Mouse (Mus musculus) cortical plate, adult 2 months (tissue): ENCODE measurements around the gene Ccser1. TPM values are rescaled to one million over a fixed set of nuclear protein-coding genes. Genes with fewer than 3 reads are reported as not detected.

Experiments used
- H3K27ac ChIP-seq: fragments of 200-500 bp; 2 replicates; pipeline ENCODE4 v1.5.1; 2012; ENCODE audit warnings: low read length, control low read depth, inconsistent platforms; ENCODE audit not compliant: insufficient read depth
- H3K4me1 ChIP-seq: fragments of 200-500 bp; 2 replicates; pipeline ENCODE4 v1.6.1; 2011; ENCODE audit warnings: low read length; ENCODE audit not compliant: control insufficient read depth, insufficient read depth
- H3K4me3 ChIP-seq: fragments of 200-500 bp; 2 replicates; pipeline ENCODE4 v1.5.1; 2011; ENCODE audit warnings: mild to moderate bottlenecking, low read length, control low read depth; ENCODE audit not compliant: insufficient read depth
- CTCF ChIP-seq: fragments of 200-500 bp; IDR thresholded peaks from 2 replicates; pipeline ENCODE4 v1.5.1; 2011; ENCODE audit warnings: mild to moderate bottlenecking, control low read depth, low read length; ENCODE audit not compliant: insufficient read depth; ENCODE audit errors: extremely low read depth
- POLR2A ChIP-seq: fragments of 200-500 bp; IDR thresholded peaks from 2 replicates; pipeline ENCODE4 v1.6.1; 2011; ENCODE audit warnings: mild to moderate bottlenecking, low read length, control low read depth; ENCODE audit not compliant: insufficient read depth; ENCODE audit errors: extremely low read depth
- polyA plus RNA-seq: library from polyadenylated mRNA; depleted of rRNA; stranded (reverse); fragments of >200 nt; gene quantifications from 2 replicates; pipeline ENCODE4 v1.2.3, GENCODE M21; 2012

Gene Ccser1
- polyA plus RNA-seq, 1 experiment, result 11.7 TPM

DNA sequence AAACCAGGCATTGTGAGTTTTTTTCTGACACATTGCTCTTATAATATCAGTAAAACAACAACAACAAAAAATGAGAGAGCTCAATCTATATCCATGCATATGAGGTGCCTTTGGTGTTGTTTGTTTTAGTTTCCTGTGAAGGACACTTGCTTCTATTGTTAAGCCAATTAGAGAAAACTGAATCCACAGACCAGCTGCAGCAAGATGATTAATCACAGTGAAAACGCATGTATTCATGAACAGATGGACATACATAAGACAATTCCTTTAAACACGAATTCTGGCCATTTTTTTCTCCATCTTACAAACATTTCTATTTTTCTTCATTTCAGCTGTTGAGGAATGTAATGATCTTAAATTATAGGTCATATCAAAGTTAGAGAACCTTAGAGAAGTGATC lies 387.4 kb downstream of the Ccser1 start:
- no peak for TF ChIP-seq POLR2A
- no peak for TF ChIP-seq CTCF
- Histone ChIP-seq H3K4me1 (no peaks in the 10 kb centered on the region), H3K27ac (no peak overlapping the region), H3K4me3 (no peak overlapping the region)

DNA sequence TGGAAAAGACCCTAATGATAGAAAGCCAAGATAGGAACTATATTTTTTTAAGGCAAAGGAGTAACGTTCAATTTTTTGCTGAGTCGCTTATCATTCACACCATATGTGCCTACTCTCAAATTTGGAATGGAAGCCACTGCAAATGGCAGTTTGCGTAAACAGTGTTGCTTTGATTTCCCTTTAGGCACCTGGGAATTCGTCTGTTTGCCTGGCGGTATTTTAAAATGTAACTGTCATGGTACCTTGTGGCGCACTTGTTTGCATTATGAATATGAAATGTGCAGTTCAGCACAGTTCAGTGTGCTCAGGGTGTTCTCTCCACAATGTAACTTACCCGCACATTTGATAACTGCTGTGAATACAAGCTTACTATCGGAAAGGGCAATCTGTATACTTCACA lies 387.8 kb downstream of the Ccser1 start:
- Histone ChIP-seq H3K27ac (no peak overlapping the region), H3K4me3 (no peak overlapping the region), H3K4me1 (no peaks in the 10 kb centered on the region)
- TF ChIP-seq CTCF (no peak), POLR2A (no peak)

DNA sequence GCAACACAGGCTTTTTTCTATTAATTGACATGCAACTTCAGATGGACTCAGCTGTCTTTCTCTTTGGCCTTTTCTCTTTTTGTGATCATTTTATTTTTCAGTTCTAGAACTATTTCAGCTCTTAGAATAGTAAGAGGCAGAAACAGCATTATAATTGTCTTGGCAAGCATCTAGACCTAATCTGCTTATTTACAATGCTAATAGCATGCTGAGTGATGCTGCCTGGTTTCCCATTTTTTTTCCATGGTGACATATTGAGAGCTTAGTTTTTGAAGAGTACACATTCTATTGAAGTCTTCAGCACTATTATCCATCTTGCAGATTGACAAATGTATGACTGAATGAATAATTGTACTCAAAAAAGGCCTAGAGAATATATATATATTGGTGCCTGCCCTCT lies 401.6 kb downstream of the Ccser1 start:
- TF ChIP-seq POLR2A (no peak), CTCF (no peak)
- Histone ChIP-seq H3K4me1 (no peaks in the 10 kb centered on the region), H3K4me3 (no peak overlapping the region), H3K27ac (no peak overlapping the region)

DNA sequence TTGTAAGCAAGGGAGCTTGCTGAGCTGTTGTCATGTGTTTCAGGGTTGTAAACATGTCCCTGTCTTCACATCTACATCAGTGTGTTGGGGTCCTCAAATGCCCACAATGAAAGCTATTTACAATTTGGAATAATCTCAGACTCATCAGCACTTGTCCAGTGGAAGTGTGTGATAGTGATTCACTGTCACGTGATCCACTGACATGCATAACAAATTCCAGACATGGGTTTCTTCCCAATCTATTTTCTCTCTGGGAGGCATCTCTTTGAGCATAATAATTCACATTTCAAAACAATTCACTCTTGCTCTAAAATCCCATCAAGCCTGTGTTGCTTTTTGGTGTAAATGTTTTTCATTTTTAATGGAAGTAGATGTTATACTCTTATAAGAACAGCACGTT lies 408.9 kb downstream of the Ccser1 start:
- TF ChIP-seq POLR2A, result no peak
- TF ChIP-seq CTCF, result no peak
- no peaks in the 10 kb centered on the region for H3K4me1 ChIP-seq
- no peak overlapping the region for H3K27ac ChIP-seq
- H3K4me3 ChIP-seq, result no peak overlapping the region

DNA sequence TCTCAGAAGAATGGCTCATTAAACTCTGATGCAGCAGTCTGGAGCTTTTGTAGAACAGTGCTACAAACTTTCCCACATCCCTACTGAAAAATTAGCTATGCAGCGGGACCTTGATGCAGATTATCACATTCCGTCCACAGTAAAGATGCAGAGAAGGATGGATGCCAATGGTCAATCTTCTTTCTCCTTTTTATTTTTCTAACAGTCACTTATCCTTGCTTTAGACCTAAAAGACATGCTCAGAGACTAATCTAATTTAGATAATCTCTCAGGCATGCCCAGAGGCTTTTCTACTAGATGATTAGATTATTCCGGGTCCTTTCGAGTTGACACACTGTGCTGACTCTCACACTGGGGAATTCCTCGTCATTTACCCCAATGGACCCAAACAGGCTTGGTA lies 421.8 kb downstream of the Ccser1 start:
- no peak for TF ChIP-seq CTCF
- TF ChIP-seq POLR2A, result no peak
- Histone ChIP-seq H3K4me3 (no peak overlapping the region), H3K4me1 (no peaks in the 10 kb centered on the region), H3K27ac (no peak overlapping the region)

DNA sequence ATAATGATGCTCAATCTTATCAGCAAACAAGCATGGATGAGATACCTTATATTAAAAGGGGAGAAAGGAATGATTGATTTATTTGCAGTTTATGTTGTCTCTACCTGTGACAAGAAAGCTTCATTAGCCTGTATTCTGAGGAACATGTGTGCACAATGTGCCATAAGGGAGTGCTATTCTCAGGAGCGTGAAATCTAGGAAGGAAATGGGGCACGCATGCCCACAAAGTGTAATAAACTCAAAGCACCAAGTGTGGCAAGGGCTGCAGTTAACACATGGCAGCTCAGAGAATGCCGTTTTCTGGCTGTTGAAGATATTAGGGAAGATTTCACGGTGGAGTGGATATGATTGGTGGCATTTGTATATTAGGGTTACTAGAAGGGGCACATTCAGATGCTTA lies 434.8 kb downstream of the Ccser1 start:
- Histone ChIP-seq H3K4me3 (no peak overlapping the region), H3K4me1 (no peaks in the 10 kb centered on the region), H3K27ac (no peak overlapping the region)
- TF ChIP-seq POLR2A, result no peak

DNA sequence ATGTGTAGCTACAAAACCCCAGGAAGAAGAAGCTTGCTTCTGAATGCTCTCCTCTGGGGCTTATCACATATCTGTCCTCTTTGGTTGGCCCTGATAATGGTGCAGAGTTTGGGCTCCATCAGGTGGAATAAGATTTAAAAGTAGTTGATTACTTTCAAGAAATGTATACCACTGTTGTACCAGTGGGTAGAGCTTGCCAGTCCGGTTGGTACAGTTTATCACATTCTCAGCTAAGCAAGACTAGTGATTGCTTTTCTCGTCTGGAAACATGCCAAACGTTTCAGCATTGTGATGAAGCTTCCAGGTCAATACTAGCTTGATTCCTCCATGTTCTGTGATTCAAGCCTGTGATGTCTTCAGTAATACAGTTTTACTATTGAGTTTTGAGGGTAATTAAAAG lies 441.6 kb downstream of the Ccser1 start:
- Histone ChIP-seq H3K4me3 (no peak overlapping the region), H3K4me1 (no peaks in the 10 kb centered on the region), H3K27ac (no peak overlapping the region)
- TF ChIP-seq POLR2A, result no peak
- TF ChIP-seq CTCF, result no peak

DNA sequence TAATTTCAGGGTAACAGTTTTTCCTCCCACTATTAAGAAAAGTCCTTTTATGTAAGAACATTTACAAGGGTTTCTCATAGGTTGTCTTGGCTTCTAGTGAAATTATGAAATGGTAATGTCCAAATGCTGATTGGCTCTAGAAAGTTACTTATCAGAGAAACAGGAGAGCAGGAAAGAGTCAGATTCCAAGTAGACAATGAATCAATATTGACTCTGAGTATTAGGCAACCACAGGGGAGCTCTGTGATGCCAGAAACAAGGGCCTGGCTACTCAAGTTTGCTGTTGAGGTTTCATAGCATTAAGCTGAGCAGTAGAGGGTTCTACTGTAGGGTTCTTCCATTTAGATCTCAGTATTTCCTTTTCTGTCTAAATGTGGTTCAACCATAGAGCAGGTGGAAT lies 481.3 kb downstream of the Ccser1 start:
- H3K4me3 ChIP-seq, result no peak overlapping the region
- H3K27ac ChIP-seq, result no peak overlapping the region
- no peaks in the 10 kb centered on the region for H3K4me1 ChIP-seq
- TF ChIP-seq POLR2A, result no peak
- no peak for TF ChIP-seq CTCF

DNA sequence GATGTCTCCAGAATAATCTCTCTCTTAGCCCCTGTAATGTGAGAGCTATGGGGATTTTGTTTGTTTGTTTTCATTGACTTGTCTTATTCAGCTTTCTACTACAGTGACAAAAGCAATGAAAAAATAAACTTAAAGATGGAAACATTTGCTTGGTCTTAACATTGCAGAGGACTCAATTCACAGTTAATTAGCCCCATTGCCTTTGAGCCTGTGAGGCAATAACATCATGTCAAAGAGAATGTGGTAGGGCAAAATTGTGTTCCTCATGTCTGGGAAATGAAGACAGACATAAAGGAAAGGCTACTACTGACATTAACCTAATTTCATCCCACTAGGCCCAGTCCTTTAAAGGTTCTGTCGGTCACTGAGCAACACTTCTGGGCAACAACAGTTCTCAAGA lies 484.4 kb downstream of the Ccser1 start:
- Histone ChIP-seq H3K4me1 (no peaks in the 10 kb centered on the region), H3K4me3 (no peak overlapping the region), H3K27ac (no peak overlapping the region)
- no peak for TF ChIP-seq CTCF
- TF ChIP-seq POLR2A, result no peak

DNA sequence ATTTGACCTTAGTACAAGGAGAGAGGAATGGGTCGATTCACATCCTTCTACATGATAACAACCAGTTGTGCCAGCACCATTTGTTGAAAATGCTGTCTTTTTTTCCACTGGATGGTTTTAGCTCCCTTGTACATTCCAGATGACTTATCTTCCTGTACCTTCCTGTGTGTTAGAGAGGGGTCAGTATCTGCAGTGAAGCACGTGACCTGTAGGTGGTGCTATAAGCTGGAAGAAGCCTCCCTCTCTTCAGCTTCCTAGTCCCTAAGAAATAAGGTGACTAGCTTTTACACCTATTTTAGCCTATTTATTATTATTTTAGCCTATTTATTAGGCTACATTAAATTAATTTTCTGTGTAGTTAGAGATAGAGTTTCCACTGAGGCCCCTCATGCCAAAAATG lies 506.9 kb downstream of the Ccser1 start:
- TF ChIP-seq CTCF (peak; percentile 31; the same call in 1 of the 2 replicates), POLR2A (no peak)
- Histone ChIP-seq H3K4me3 (no peak overlapping the region), H3K27ac (no peak overlapping the region), H3K4me1 (no peaks in the 10 kb centered on the region)

DNA sequence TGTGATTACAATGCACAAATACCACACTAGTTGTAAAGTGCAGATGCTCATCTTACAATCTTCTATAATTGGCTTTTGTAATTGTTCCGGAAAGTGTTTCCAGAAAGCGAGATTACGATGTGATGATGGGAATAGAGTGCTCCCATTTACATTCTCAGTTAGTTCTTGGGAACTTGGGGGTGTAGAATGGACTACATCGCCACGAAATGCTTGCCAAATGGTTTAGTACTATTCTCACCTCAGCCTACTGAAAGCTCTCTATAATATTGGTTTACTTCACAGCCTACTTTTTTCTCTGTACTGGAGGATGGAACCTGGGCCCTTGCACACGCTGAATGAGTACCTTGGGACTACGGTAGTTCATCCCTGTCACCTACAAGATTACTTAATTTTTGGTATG lies 522.9 kb downstream of the Ccser1 start:
- H3K4me3 ChIP-seq, result no peak overlapping the region
- TF ChIP-seq CTCF, result no peak
- no peak for TF ChIP-seq POLR2A
- H3K4me1 ChIP-seq, result no peaks in the 10 kb centered on the region; the same call in 1 of the 2 replicates
- no peak overlapping the region for H3K27ac ChIP-seq
